Mouse (Mus musculus): ENCODE measurements around the gene Klhl9.

Gene Klhl9

GRCm38 (mm10) chr4:88721791-88722721 is at the start of gene Klhl9, which contains the start of gene Gm26566:
Klhl9 (minus strand) TSS chr4:88722465.
Gm26566 (plus strand) TSS chr4:88721805.
- peak; percentile 99 for DNase-seq

GRCm38 (mm10) chr4:88763384-88764018 is 41.2 kb upstream of the Klhl9 start:
- peak; percentile 98 for DNase-seq

GRCm38 (mm10) chr4:88762341-88762740 is 40.1 kb upstream of the Klhl9 start:
- DNase-seq = peak; percentile 96

- peak; percentile 98 for DNase-seq
Observed at GRCm38 (mm10) chr4:88761776-88762175, 39.5 kb upstream of the Klhl9 start.

GRCm38 (mm10) chr4:88760431-88760830 is 38.2 kb upstream of the Klhl9 start:
- peak; percentile 99 for DNase-seq

GRCm38 (mm10) chr4:88759610-88760268 is 37.5 kb upstream of the Klhl9 start, which contains the start of gene Gm13283:
Gm13283 (plus strand) TSS chr4:88760119.
- DNase-seq = peak; percentile 97

- peak; percentile 93 for DNase-seq
Observed at GRCm38 (mm10) chr4:88758751-88759150, 36.5 kb upstream of the Klhl9 start.

GRCm38 (mm10) chr4:88757628-88758031 is 35.4 kb upstream of the Klhl9 start:
- peak; percentile 99 for DNase-seq

- DNase-seq = peak; percentile 89
Observed at GRCm38 (mm10) chr4:88756581-88757513, 34.6 kb upstream of the Klhl9 start.

- peak; percentile 99 for DNase-seq
Observed at GRCm38 (mm10) chr4:88754818-88755340, 32.6 kb upstream of the Klhl9 start, which contains the start of gene Gm13271. Gm13271 (plus strand) TSS chr4:88754868.

- peak; percentile 70 for DNase-seq
Observed at GRCm38 (mm10) chr4:88749926-88750325, 27.7 kb upstream of the Klhl9 start.

GRCm38 (mm10) chr4:88744207-88744606 is 21.9 kb upstream of the Klhl9 start:
- DNase-seq = peak; percentile 84

- peak; percentile 50 for DNase-seq
Observed at GRCm38 (mm10) chr4:88742771-88743371, 20.6 kb upstream of the Klhl9 start.

- no peak for DNase-seq
Observed at GRCm38 (mm10) chr4:88741426-88741825, 19.2 kb upstream of the Klhl9 start.

GRCm38 (mm10) chr4:88739036-88739435 is 16.8 kb upstream of the Klhl9 start:
- DNase-seq = no peak

GRCm38 (mm10) chr4:88738480-88738879 is 16.2 kb upstream of the Klhl9 start:
- DNase-seq = peak; percentile 90

- peak; percentile 48 for DNase-seq
Observed at GRCm38 (mm10) chr4:88727324-88727723, 5.1 kb upstream of the Klhl9 start.

- DNase-seq = peak; percentile 24
Observed at GRCm38 (mm10) chr4:88726727-88727126, 4.5 kb upstream of the Klhl9 start.

- DNase-seq = peak; percentile 42
Observed at GRCm38 (mm10) chr4:88723497-88724090, 1.3 kb upstream of the Klhl9 start.

- no peak for DNase-seq
Observed at GRCm38 (mm10) chr4:88718715-88719114, 3.5 kb downstream of the Klhl9 start.

- peak; percentile 88 for DNase-seq
Observed at GRCm38 (mm10) chr4:88715059-88715458, 7.2 kb downstream of the Klhl9 start.
